Mouse (Mus musculus) adrenal gland, adult 18-20 months (tissue): Measurements from ENCODE around the gene Ppm1m. TPM values are rescaled to one million over a fixed set of nuclear protein-coding genes. Genes with fewer than 3 reads are reported as not detected.
"Not testable (repeated sequence)": the region's sequence is repeated elsewhere in the genome, so short reads cannot be mapped to it uniquely, and the experiment has no call there.

Experiments used
- DNase-seq, 2 experiments: peaks; one replicate each; pipeline ENCODE4 v3.0.0; 2021 to 2022; ENCODE audit warnings: low spot score in 2 of 2
- total RNA-seq, 2 experiments: library from RNA; stranded (reverse); gene quantifications; 1 replicate in 1 of 2; 2 replicates in 1 of 2; pipeline ENCODE4 v1.2.3; 2021

Ppm1m gene
- total RNA-seq, 2 experiments from 2014 or later: 105 to 110 TPM

GRCm38 (mm10) chr9:106193930-106194807 lies 5.4 kb downstream of the Ppm1m start:
- DNase-seq: no peak

GRCm38 (mm10) chr9:106192998-106193397 lies 6.5 kb downstream of the Ppm1m start:
- no peak for DNase-seq

- DNase-seq: no peak
Observed at GRCm38 (mm10) chr9:106192024-106192423, 7.5 kb downstream of the Ppm1m start.

- DNase-seq: no peak
Observed at GRCm38 (mm10) chr9:106191355-106191754, 8.2 kb downstream of the Ppm1m start.

GRCm38 (mm10) chr9:106183996-106184395 lies 15.6 kb downstream of the Ppm1m start:
- DNase-seq: no peak

GRCm38 (mm10) chr9:106182146-106182545 lies 17.4 kb downstream of the Ppm1m start:
- no peak for DNase-seq

- no peak for DNase-seq
Observed at GRCm38 (mm10) chr9:106179964-106180363, 19.6 kb downstream of the Ppm1m start.

- no peak for DNase-seq
Observed at GRCm38 (mm10) chr9:106179454-106179853, 20.1 kb downstream of the Ppm1m start.

- DNase-seq: no peak
Observed at GRCm38 (mm10) chr9:106177799-106178198, 21.7 kb downstream of the Ppm1m start.

- DNase-seq: no peak
Observed at GRCm38 (mm10) chr9:106176769-106177168, 22.8 kb downstream of the Ppm1m start.

- no peak for DNase-seq
Observed at GRCm38 (mm10) chr9:106175552-106176200, 23.9 kb downstream of the Ppm1m start.

GRCm38 (mm10) chr9:106173363-106173762 lies 26.2 kb downstream of the Ppm1m start:
- no peak for DNase-seq

- no peak for DNase-seq
Observed at GRCm38 (mm10) chr9:106172527-106172926, 27.0 kb downstream of the Ppm1m start.

GRCm38 (mm10) chr9:106171346-106172158 lies 28.0 kb downstream of the Ppm1m start:
- peak; percentile 78 to 79 for DNase-seq

- peak; percentile 85 to 89 for DNase-seq
Observed at GRCm38 (mm10) chr9:106170556-106171345, 28.8 kb downstream of the Ppm1m start, which contains the start of gene Wdr82. Gene Wdr82 (plus strand): TSS chr9:106170928.

- no peak for DNase-seq
Observed at GRCm38 (mm10) chr9:106169917-106170316, 29.6 kb downstream of the Ppm1m start.

- DNase-seq: not testable (repeated sequence)
Observed at GRCm38 (mm10) chr9:106169006-106169405, 30.5 kb downstream of the Ppm1m start.

GRCm38 (mm10) chr9:106167703-106168102 lies 31.8 kb downstream of the Ppm1m start:
- DNase-seq: no peak

- no peak for DNase-seq
Observed at GRCm38 (mm10) chr9:106167241-106167640, 32.3 kb downstream of the Ppm1m start.

GRCm38 (mm10) chr9:106166709-106167108 lies 32.8 kb downstream of the Ppm1m start:
- no peak for DNase-seq

- DNase-seq: no peak
Observed at GRCm38 (mm10) chr9:106160426-106160825, 39.1 kb downstream of the Ppm1m start.
